Mouse (Mus musculus) lung, postnatal 25 days (tissue): ENCODE measurements at regions not wholly inside any gene's neighbourhood (a gene's known extent, or its start where the extent isn't known, plus 50 kb on each side); places are given as distances from the start of the nearest gene placed in this dataset.

Experiments
- DNase-seq: peaks from one replicate; pipeline ENCODE4 v3.0.0; 2022; ENCODE audit warnings: low spot score

GRCm38 (mm10) chr2:9185780-9186483, 695.1 kb upstream of the 4930412O13Rik start:
- DNase-seq = no peak

GRCm38 (mm10) chr2:9193195-9193594, 687.9 kb upstream of the 4930412O13Rik start:
- DNase-seq = no peak

GRCm38 (mm10) chr2:9197025-9197424, 684.0 kb upstream of the 4930412O13Rik start:
- peak; percentile 1 for DNase-seq

GRCm38 (mm10) chr2:9207963-9208362, 673.1 kb upstream of the 4930412O13Rik start:
- no peak for DNase-seq
